Mouse (Mus musculus) embryonic facial prominence, embryonic 13.5 days (tissue): ENCODE data around the gene Pcdh15. TPM values are rescaled to one million over a fixed set of nuclear protein-coding genes. Genes with fewer than 3 reads are reported as not detected.

ENCODE experiments used
- ATAC-seq: fragments of 200-750 bp; cut with Nextera tagmentation; 2 replicates; pipeline ENCODE4 v1.8.0; 2017; ENCODE audit warnings: low read depth; ENCODE audit not compliant: insufficient number of reproducible peaks, insufficient read depth, low FRiP score, low TSS enrichment
- H3K27ac ChIP-seq: fragments of 300-500 bp; sonication (generic); 2 replicates; pipeline ENCODE4 v1.5.1; 2015; ENCODE audit warnings: moderate library complexity, mild to moderate bottlenecking, inconsistent platforms
- H3K27me3 ChIP-seq: fragments of 300-500 bp; sonication (generic); 2 replicates; pipeline ENCODE4 v1.6.1; 2015; ENCODE audit warnings: mild to moderate bottlenecking, inconsistent platforms
- H3K36me3 ChIP-seq: fragments of 300-500 bp; sonication (generic); 2 replicates; pipeline ENCODE4 v1.6.1; 2015; ENCODE audit warnings: mild to moderate bottlenecking, inconsistent platforms
- H3K4me1 ChIP-seq: fragments of 300-500 bp; sonication (generic); 2 replicates; pipeline ENCODE4 v1.6.1; 2015; ENCODE audit warnings: inconsistent platforms
- H3K4me2 ChIP-seq: fragments of 300-500 bp; sonication (generic); 2 replicates; pipeline ENCODE4 v1.6.1; 2015; ENCODE audit warnings: moderate library complexity, mild to moderate bottlenecking, inconsistent platforms
- H3K4me3 ChIP-seq: fragments of 300-500 bp; sonication (generic); 2 replicates; pipeline ENCODE4 v1.5.1; 2015; ENCODE audit warnings: mild to moderate bottlenecking, inconsistent platforms
- H3K9ac ChIP-seq: fragments of 300-500 bp; sonication (generic); 2 replicates; pipeline ENCODE4 v1.6.1; 2015; ENCODE audit warnings: mild to moderate bottlenecking, inconsistent platforms
- H3K9me3 ChIP-seq: fragments of 300-500 bp; sonication (generic); 2 replicates; pipeline ENCODE4 v1.6.1; 2016; ENCODE audit warnings: inconsistent platforms
- WGBS: fragments of 180-500 bp; shearing (Covaris S2); methylation state at CpG from one replicate; pipeline ENCODE4 v1.1.7; 2015; ENCODE audit warnings: mixed read lengths; 5-methylcytosine and 5-hydroxymethylcytosine counted together
- polyA plus RNA-seq: library from polyadenylated mRNA; unstranded; fragments of >200 nt; fragmentation: Nextera tagmentation; extraction: Ambion mirVana; gene quantifications from 2 replicates; pipeline ENCODE4 v1.2.1, GENCODE M21; 2015

Pcdh15 gene
- polyA plus RNA-seq, 1 experiment from 2014 or later, result 6.4 TPM

DNA sequence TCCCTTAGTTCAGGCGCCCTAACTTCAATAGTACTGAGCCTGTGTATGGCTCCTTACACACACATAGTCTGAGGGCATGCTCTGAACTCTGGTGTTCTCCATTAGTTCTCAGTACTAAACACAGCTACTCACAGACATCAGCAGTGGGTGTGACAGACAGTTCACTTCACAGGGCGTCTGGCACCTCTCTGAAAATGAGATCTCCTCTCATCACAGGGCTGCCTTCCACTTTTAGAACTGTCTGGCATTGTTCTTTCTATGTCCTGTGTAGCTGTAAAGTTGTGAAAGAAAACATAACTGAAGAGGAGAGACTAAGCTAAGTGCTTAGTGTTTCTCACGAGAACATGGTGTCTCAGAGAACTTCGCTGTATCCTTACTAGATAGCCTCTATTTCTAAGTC, 816.0 kb downstream of the Pcdh15 start:
- Histone ChIP-seq H3K9me3 (no peaks in the 10 kb centered on the region), H3K9ac (no peak overlapping the region), H3K27me3 (no peaks in the 10 kb centered on the region), H3K4me3 (no peak overlapping the region), H3K27ac (no peak overlapping the region), H3K4me1 (no peaks in the 10 kb centered on the region), H3K36me3 (no peaks in the 10 kb centered on the region), H3K4me2 (no peak overlapping the region)
- WGBS, result 81% methylated on average over 4 of the region's 4 CpGs
- no peak for ATAC-seq

DNA sequence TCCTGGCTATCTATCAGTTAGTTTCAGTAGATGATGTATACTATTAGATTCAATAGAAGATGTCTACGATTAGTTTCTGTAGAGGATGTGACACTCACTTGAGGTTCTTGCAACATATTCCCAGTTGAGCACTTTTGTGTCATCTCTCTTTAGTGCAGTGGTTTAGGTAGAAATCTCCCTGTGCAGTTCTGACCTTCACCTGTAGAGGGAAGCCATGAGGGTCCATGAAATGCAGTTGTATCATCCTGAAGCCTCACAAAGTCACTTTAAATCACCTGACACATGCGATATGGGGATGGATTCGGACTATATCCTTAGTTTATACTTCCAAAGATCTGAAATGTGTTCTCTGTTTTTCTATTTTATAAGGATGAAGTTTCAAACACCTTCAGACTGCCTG, 822.4 kb downstream of the Pcdh15 start:
- Histone ChIP-seq H3K36me3 (no peaks in the 10 kb centered on the region), H3K4me2 (no peak overlapping the region), H3K4me3 (no peak overlapping the region), H3K9me3 (no peaks in the 10 kb centered on the region), H3K27ac (no peak overlapping the region), H3K9ac (no peak overlapping the region), H3K4me1 (no peaks in the 10 kb centered on the region), H3K27me3 (no peaks in the 10 kb centered on the region)
- 71% methylated on average over 3 of the region's 3 CpGs for WGBS
- ATAC-seq, result no peak

DNA sequence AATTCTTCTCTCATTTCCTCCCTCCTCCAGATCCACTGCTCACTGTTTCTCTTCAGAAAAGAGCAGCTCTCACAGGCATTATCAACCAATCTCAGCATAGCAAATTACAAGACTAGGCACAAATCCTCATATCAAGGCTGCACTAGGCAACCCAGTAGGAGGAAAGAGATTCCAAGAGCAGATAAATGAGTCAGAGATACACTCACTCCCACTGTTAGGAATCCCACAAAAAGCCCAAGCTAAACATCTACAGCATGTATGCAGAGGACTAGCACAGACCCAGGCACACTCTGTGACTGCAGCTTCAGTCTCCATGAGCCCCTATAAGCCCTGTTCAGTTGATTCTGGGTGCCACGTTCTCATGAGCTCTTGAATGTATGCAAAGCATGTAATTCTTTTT, 829.5 kb downstream of the Pcdh15 start:
- Histone ChIP-seq H3K4me2 (no peak overlapping the region), H3K9ac (no peak overlapping the region), H3K9me3 (no peaks in the 10 kb centered on the region), H3K36me3 (no peaks in the 10 kb centered on the region), H3K4me3 (no peak overlapping the region), H3K27ac (no peak overlapping the region), H3K27me3 (no peaks in the 10 kb centered on the region), H3K4me1 (no peaks in the 10 kb centered on the region)
- no peak for ATAC-seq
- WGBS, result 68% methylated on average over 1 of the region's 1 CpGs

DNA sequence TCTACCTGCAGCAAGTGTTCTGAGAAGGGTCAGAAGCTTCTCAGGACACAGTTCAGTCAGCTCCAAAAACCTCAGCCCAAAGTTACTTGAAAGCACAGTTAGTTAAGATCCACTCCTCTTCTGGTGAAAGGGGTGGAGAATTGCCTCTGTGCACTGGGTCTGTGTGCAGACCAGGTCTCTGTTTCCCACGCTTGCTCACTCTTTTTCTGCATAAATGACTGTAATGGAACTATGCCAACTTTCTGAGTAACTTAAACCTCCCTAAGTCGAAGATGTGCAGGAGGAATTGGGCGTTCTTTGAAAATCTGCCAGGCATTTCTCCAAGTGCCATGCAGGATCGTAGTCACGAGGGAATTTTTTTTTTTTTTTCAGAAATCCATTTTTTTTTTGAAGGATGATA, 830.6 kb downstream of the Pcdh15 start:
- no peak overlapping the region for H3K4me3 ChIP-seq
- no peak overlapping the region for H3K4me2 ChIP-seq
- H3K9ac ChIP-seq, result no peak overlapping the region
- no peaks in the 10 kb centered on the region for H3K27me3 ChIP-seq
- 25% methylated on average over 5 of the region's 5 CpGs for WGBS
- H3K9me3 ChIP-seq, result no peaks in the 10 kb centered on the region
- H3K36me3 ChIP-seq, result no peaks in the 10 kb centered on the region
- no peak overlapping the region for H3K27ac ChIP-seq
- ATAC-seq, result no peak
- H3K4me1 ChIP-seq, result no peaks in the 10 kb centered on the region

DNA sequence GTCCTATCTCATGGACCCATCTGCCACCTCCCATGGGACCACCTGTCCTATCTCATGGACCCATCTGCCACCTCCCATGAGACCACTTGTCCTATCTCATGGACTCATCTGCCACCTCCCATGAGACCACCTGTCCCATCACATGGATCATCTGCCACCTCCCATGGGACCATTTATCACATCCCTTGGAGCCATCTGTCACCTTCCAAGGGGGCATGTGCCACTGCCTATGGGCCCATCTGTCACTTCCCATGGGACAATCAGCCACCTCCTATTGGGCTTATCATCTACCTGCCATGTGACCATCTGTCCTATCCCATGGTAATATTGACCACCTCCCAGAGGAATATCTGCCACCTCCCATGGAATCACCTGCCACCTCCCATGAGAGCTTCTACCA, 832.0 kb downstream of the Pcdh15 start:
- Histone ChIP-seq H3K27me3 (no peaks in the 10 kb centered on the region), H3K4me1 (no peaks in the 10 kb centered on the region), H3K9me3 (no peaks in the 10 kb centered on the region), H3K27ac (no peak overlapping the region), H3K36me3 (no peaks in the 10 kb centered on the region), H3K9ac (no peak overlapping the region), H3K4me2 (no peak overlapping the region), H3K4me3 (no peak overlapping the region)
- ATAC-seq, result no peak

DNA sequence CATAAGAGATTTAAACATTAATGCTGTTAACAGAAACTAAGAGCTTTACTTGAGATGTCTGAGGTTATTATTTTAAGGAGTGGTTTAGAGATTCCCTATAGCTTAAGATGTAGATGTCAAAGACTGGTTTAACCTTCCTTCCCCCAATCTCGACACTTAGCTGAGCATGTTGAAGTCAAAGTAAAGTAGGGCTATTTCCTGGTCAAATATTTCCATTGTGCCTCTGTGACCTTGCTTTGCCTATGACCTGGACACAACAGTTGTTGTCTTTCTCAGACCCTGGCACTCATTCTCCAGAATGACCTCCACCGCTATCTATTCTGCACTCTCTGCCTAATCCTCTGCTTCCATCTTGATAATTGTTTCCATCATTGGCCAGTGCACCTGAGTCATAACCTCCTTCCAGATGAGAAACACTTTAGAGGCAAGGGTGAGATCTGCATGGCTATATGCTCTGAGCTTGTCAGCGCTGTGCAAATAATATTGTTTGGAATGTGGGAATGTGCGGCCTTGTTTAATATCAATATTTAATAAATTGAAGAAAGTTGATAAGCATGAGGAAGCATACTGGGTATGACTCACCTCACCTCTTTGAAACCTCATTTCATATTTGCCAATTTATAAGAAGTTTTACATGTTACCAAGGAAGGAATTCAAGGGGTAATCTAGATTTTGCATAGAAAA, 833.0 kb downstream of the Pcdh15 start:
- no peak for ATAC-seq
- 93% methylated on average over 4 of the region's 4 CpGs for WGBS
- H3K4me1 ChIP-seq, result no peaks in the 10 kb centered on the region
- H3K27ac ChIP-seq, result no peak overlapping the region
- H3K4me3 ChIP-seq, result no peak overlapping the region
- no peaks in the 10 kb centered on the region for H3K36me3 ChIP-seq
- H3K4me2 ChIP-seq, result no peak overlapping the region
- H3K27me3 ChIP-seq, result no peaks in the 10 kb centered on the region
- no peaks in the 10 kb centered on the region for H3K9me3 ChIP-seq
- H3K9ac ChIP-seq, result no peak overlapping the region

DNA sequence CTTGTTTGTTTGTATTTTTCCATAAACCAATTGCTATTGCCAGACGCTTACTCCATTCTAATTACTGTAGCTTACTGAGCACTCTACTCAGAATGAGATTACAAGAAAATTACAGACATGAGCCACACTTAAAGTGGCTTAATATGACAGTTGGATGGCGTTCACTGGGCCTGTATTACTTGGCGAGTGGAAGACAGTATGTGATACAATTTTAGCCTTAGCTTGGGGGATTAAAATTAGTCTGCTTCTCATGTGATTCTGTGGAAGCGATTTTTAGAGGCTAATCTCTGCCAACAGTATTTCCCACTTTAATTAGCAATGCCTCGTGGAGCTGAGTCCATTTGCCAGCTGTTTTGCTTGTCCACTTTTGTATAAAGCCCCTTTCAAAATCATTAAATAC, 837.0 kb downstream of the Pcdh15 start:
- H3K4me3 ChIP-seq, result no peak overlapping the region
- 64% methylated on average over 5 of the region's 5 CpGs for WGBS
- no peak overlapping the region for H3K27ac ChIP-seq
- no peaks in the 10 kb centered on the region for H3K36me3 ChIP-seq
- H3K4me1 ChIP-seq, result no peaks in the 10 kb centered on the region
- no peak overlapping the region for H3K9ac ChIP-seq
- H3K4me2 ChIP-seq, result no peak overlapping the region
- ATAC-seq, result no peak
- H3K9me3 ChIP-seq, result no peaks in the 10 kb centered on the region
- H3K27me3 ChIP-seq, result no peaks in the 10 kb centered on the region

DNA sequence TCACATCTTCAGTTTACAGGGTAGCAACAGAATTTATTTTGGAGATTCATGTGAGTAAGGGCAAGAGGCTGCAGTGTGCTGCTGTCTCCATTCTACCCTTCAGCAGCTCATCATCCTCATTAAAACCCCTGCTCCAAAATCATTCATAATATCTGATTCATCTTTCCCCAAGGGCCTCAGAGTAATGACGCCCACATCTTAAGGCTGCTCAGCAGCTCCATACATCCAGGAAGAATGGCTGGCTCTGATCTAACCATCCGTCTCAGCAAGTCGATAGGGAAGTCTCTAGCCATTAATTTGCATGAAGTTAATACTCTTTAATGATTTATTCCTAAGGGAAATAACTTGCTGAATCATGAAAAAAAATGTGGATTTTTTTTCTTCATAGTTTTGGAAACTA, 839.8 kb downstream of the Pcdh15 start:
- no peaks in the 10 kb centered on the region for H3K4me1 ChIP-seq
- no peaks in the 10 kb centered on the region for H3K36me3 ChIP-seq
- no peak overlapping the region for H3K4me2 ChIP-seq
- ATAC-seq, result no peak
- no peaks in the 10 kb centered on the region for H3K27me3 ChIP-seq
- no peak overlapping the region for H3K4me3 ChIP-seq
- no peak overlapping the region for H3K9ac ChIP-seq
- no peak overlapping the region for H3K27ac ChIP-seq
- H3K9me3 ChIP-seq, result no peaks in the 10 kb centered on the region
- 70% methylated on average over 3 of the region's 3 CpGs for WGBS

DNA sequence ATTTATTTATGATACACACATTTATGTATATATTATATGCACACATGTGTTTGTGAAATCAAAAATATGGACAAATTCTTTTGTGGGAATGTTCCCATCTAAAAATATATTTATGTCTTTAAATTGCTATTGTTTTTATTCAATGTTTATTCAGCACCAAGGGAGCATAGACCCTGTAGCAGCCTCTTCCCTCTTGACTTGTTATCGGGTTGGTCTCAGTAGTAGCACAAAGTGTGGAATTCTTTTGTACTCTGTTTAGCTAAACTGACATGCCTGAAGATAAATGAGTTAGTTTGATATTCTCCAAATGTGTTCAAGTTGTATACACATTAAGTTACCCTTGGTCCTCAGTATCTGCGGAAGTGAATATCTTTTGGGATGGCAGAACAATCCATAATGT, 848.7 kb downstream of the Pcdh15 start:
- no peaks in the 10 kb centered on the region for H3K36me3 ChIP-seq
- H3K4me2 ChIP-seq, result no peak overlapping the region
- no peak overlapping the region for H3K4me3 ChIP-seq
- WGBS, result 78% methylated on average over 2 of the region's 2 CpGs
- no peaks in the 10 kb centered on the region for H3K27me3 ChIP-seq
- H3K9me3 ChIP-seq, result no peaks in the 10 kb centered on the region
- H3K9ac ChIP-seq, result no peak overlapping the region
- H3K27ac ChIP-seq, result no peak overlapping the region
- no peak for ATAC-seq
- no peaks in the 10 kb centered on the region for H3K4me1 ChIP-seq

DNA sequence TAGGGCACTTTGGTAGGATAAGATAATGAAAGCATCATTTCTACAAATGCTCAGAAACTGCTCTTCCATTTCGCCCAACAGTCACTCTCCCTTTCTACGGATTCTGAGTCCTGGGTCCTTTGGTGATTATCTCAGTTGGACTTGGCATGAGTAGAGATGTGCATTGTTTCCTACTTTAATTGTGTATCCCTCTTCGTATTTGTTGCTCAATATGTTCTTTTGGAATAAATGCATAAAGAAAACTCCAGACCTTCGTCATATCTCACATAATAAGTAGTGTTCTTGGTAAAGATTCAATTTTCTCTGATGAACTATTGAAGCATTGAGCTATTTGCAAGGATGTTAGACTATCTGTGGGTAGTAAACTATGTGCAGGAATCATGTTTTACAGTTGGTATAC, 854.2 kb downstream of the Pcdh15 start:
- no peaks in the 10 kb centered on the region for H3K4me1 ChIP-seq
- no peak overlapping the region for H3K4me2 ChIP-seq
- 83% methylated on average over 4 of the region's 4 CpGs for WGBS
- H3K4me3 ChIP-seq, result no peak overlapping the region
- no peaks in the 10 kb centered on the region for H3K9me3 ChIP-seq
- H3K9ac ChIP-seq, result no peak overlapping the region
- H3K27ac ChIP-seq, result no peak overlapping the region
- no peaks in the 10 kb centered on the region for H3K36me3 ChIP-seq
- ATAC-seq, result no peak
- H3K27me3 ChIP-seq, result no peaks in the 10 kb centered on the region

DNA sequence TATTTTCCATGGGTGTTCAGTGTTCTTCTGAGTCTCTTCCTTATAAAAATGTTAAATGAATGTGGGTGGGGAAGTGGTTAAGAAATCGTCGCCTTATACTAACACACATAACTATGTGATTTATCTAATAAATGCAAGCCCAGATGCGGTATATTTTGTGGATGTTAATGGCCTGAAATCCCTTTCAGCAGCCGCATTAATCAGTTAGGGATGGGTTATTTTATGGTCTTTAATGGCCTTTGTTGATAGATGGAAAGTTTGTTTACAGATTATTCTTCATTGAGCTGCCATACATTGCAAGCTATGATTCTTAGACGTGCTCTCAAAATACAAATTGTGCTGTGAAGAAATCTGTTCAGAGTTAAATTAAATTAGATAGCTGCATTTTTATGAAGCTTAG, 884.9 kb downstream of the Pcdh15 start:
- no peak overlapping the region for H3K27ac ChIP-seq
- ATAC-seq, result no peak
- no peaks in the 10 kb centered on the region for H3K9me3 ChIP-seq
- H3K27me3 ChIP-seq, result no peaks in the 10 kb centered on the region
- WGBS, result 74% methylated on average over 5 of the region's 5 CpGs
- H3K4me1 ChIP-seq, result no peaks in the 10 kb centered on the region
- no peaks in the 10 kb centered on the region for H3K36me3 ChIP-seq
- H3K4me3 ChIP-seq, result no peak overlapping the region
- H3K4me2 ChIP-seq, result no peak overlapping the region
- H3K9ac ChIP-seq, result no peak overlapping the region

DNA sequence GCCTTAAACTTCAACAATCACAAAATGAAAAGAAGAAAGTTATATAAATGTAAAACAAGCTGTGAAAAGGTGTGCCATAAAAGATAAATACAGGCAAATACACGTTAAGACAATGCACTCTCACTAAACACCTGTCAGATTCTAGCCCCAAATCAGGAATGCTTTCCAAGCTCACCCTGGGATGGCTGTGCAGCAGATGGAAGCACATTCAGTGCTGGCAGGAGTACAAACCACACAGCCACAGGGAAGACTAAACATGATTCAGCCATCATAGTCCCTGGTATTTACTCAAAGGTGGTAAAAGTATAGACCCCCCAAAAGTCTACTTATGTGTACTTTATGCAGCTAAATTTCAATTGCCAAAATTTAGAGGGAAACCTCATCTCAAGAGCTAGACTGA, 909.7 kb downstream of the Pcdh15 start:
- H3K4me2 ChIP-seq, result no peak overlapping the region
- no peaks in the 10 kb centered on the region for H3K9me3 ChIP-seq
- no peak overlapping the region for H3K4me3 ChIP-seq
- H3K27me3 ChIP-seq, result no peaks in the 10 kb centered on the region
- H3K27ac ChIP-seq, result no peak overlapping the region
- H3K36me3 ChIP-seq, result no peaks in the 10 kb centered on the region
- ATAC-seq, result no peak
- H3K4me1 ChIP-seq, result no peaks in the 10 kb centered on the region
- H3K9ac ChIP-seq, result no peak overlapping the region
- 53% methylated on average over 1 of the region's 1 CpGs for WGBS

DNA sequence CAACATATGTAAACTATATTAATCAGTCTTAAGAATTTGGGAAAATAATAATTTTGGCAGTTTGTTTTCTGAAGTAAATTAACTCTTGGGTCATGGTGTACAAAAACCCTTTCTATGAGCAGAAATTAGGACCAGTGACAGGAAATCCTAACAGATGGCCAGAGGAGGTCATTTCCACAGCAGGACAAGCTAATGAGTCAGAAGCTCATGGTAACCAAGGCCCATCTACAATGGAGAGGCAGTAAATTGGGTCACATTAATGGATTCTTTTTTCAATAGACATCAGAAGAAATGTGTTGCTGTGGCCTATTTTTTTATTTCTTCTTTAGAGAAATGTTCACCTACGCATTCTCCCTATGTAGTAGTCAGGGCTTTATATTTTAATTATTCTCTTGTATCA, 923.9 kb downstream of the Pcdh15 start:
- WGBS, result 90% methylated on average over 1 of the region's 1 CpGs
- Histone ChIP-seq H3K9ac (no peak overlapping the region), H3K4me3 (no peak overlapping the region), H3K27ac (no peak overlapping the region), H3K36me3 (no peaks in the 10 kb centered on the region), H3K27me3 (no peaks in the 10 kb centered on the region), H3K9me3 (no peaks in the 10 kb centered on the region), H3K4me2 (no peak overlapping the region), H3K4me1 (no peaks in the 10 kb centered on the region)
- ATAC-seq, result no peak
